Mouse (Mus musculus) hindbrain, embryonic 16.5 days (tissue): ENCODE measurements around the gene Tgfa. TPM values are rescaled to one million over a fixed set of nuclear protein-coding genes. Genes with fewer than 3 reads are reported as not detected.

Source experiments
- ATAC-seq: fragments of 200-750 bp; cut with Nextera tagmentation; 2 replicates; pipeline ENCODE4 v1.8.0; 2017; ENCODE audit warnings: moderate TSS enrichment, moderate library complexity
- H3K27ac ChIP-seq: fragments of 300-500 bp; sonication (generic); 2 replicates; pipeline ENCODE4 v1.5.1; 2014; ENCODE audit warnings: low read depth, mild to moderate bottlenecking, control low read depth, low read length, moderate library complexity
- H3K27me3 ChIP-seq: fragments of 300-500 bp; sonication (generic); replicated peaks from 2 replicates; pipeline ENCODE4 v1.6.1; 2014; ENCODE audit warnings: low read length; ENCODE audit not compliant: control insufficient read depth, insufficient read depth
- H3K36me3 ChIP-seq: fragments of 300-500 bp; sonication (generic); 2 replicates; pipeline ENCODE4 v1.6.1; 2014; ENCODE audit warnings: mild to moderate bottlenecking, low read length, moderate library complexity, mixed read lengths; ENCODE audit not compliant: control insufficient read depth, insufficient read depth
- H3K4me1 ChIP-seq: fragments of 300-500 bp; sonication (generic); 2 replicates; pipeline ENCODE4 v1.6.1; 2014; ENCODE audit warnings: low read depth, low read length; ENCODE audit not compliant: control insufficient read depth, insufficient read depth
- H3K4me2 ChIP-seq: fragments of 300-500 bp; sonication (generic); 2 replicates; pipeline ENCODE4 v1.6.1; 2014; ENCODE audit warnings: mild to moderate bottlenecking, low read length, control low read depth, moderate library complexity
- H3K4me3 ChIP-seq: fragments of 300-500 bp; sonication (generic); 2 replicates; pipeline ENCODE4 v1.5.1; 2014; ENCODE audit warnings: mild to moderate bottlenecking, low read length, control low read depth, moderate library complexity
- H3K9ac ChIP-seq: fragments of 300-500 bp; sonication (generic); 2 replicates; pipeline ENCODE4 v1.6.1; 2014; ENCODE audit warnings: low read depth, mild to moderate bottlenecking, control low read depth, low read length, moderate library complexity
- H3K9me3 ChIP-seq: fragments of 300-500 bp; sonication (generic); 2 replicates; pipeline ENCODE4 v1.6.1; 2014; ENCODE audit warnings: mild to moderate bottlenecking, low read length, moderate library complexity; ENCODE audit not compliant: control insufficient read depth
- WGBS: fragments of 180-500 bp; shearing (Covaris S2); extraction: QIAGEN DNeasy Blood & Tissue Kit; methylation state at CpG from one replicate; pipeline ENCODE4 v1.1.7; 2014; 5-methylcytosine and 5-hydroxymethylcytosine counted together
- polyA plus RNA-seq: library from polyadenylated mRNA; unstranded; fragments of >200 nt; fragmentation: Nextera tagmentation; extraction: Ambion mirVana; gene quantifications from 2 replicates; pipeline ENCODE4 v1.2.1, GENCODE M21; 2015

Tgfa gene
- polyA plus RNA-seq, 1 experiment from 2014 or later: 17.8 TPM

DNA sequence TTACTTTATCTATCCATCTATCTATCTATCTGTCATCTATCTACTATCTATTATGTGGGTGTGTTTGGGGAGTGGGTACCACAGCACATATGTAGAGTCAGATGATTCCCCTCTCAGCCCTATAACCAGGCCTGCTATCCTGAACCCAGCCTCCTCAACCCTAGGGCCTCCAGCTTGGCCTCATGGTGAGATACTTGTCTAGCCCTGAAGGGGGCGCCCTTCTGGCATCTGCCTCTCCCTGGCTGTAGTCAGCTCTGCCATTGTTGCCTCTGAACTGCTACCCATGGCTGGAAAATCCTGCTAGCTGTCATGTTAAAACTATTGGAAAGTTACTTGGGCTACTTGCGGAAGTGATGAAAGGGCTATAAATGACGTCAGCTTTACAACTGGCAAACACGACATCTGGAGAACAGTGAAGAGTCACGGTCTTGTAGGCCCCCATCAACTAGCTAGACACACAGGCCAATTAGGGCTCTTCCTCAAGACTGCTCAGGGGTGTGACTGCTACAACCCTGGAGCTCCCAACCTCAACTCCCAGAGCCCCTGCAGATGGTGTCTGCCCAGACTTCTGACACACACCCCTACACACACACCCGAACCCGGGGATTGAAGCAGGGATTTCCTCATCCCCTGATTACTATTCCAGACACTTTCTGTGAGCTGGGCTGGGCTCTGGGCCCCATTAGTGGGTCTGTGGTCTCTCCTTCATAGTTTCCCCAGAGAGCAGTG lies 65.5 kb downstream of the Tgfa start:
- 74% methylated on average over 7 of the region's 7 CpGs for WGBS
- H3K4me3 ChIP-seq: no peak overlapping the region
- no peaks in the 10 kb centered on the region for H3K9me3 ChIP-seq
- H3K4me2 ChIP-seq: no peak overlapping the region
- no peaks in the 10 kb centered on the region for H3K36me3 ChIP-seq
- H3K4me1 ChIP-seq: 0 out of 2 replicates have a peak, but pooled peaks cover 2% of the 10 kb centered on the region
- no peak for ATAC-seq
- H3K27ac ChIP-seq: no peak overlapping the region
- H3K9ac ChIP-seq: no peak overlapping the region
- no peaks in the 10 kb centered on the region for H3K27me3 ChIP-seq

DNA sequence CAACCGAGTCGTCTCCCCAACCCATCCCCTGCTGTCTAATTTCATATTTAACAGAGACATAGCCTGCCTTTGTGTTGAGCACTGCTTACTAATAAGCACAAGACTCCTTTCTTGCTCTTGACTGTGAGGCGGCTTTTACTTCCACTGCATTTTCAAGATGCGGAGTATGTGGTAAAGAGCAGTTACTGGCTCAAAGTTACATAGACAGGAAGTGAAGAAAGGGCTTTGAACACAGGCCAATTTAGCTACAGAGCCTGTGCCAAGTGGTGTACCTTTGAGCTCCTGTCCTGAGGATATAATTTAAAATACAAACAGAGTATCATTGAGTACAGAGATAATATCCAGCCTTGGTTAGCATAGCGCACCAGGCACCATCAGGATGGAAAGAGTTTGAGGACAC lies 71.8 kb downstream of the Tgfa start:
- Histone ChIP-seq H3K9me3 (no peaks in the 10 kb centered on the region), H3K27me3 (no peaks in the 10 kb centered on the region), H3K36me3 (no peaks in the 10 kb centered on the region), H3K9ac (no peak overlapping the region), H3K27ac (no peak overlapping the region), H3K4me3 (no peak overlapping the region), H3K4me2 (no peak overlapping the region), H3K4me1 (no peaks in the 10 kb centered on the region)
- no peak for ATAC-seq
- 79% methylated on average over 5 of the region's 5 CpGs for WGBS

- H3K9ac ChIP-seq: no peak overlapping the region
- no peak for ATAC-seq
- no peaks in the 10 kb centered on the region for H3K9me3 ChIP-seq
- no peaks in the 10 kb centered on the region for H3K36me3 ChIP-seq
- no peaks in the 10 kb centered on the region for H3K27me3 ChIP-seq
- WGBS: 79% methylated on average over 8 of the region's 8 CpGs
- no peak overlapping the region for H3K4me3 ChIP-seq
- H3K27ac ChIP-seq: no peak overlapping the region
- no peaks in the 10 kb centered on the region for H3K4me1 ChIP-seq
- no peak overlapping the region for H3K4me2 ChIP-seq
Measured at GRCm38 (mm10) chr6:86270373-86271068, 75.5 kb downstream of the Tgfa start.

DNA sequence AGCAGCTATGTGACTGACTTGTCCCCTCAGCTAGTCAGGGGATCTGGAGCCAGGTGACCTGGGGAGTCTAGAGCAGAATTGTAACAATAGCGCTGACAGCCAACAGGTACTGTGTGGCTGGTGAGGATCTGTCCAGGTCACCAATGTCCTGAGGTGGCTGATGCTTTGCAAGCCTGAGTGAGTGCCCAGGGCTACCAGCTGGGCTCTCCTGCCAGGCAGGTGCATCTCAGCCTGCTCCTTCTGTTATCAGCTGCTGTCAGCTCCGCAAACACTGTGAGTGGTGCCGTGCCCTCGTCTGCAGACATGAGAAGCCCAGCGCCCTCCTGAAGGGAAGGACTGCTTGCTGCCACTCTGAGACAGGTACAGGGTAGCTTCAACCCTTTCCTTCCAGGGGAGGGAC lies 76.1 kb downstream of the Tgfa start:
- no peak overlapping the region for H3K4me2 ChIP-seq
- H3K9me3 ChIP-seq: no peaks in the 10 kb centered on the region
- H3K4me3 ChIP-seq: no peak overlapping the region
- no peak for ATAC-seq
- no peaks in the 10 kb centered on the region for H3K4me1 ChIP-seq
- no peaks in the 10 kb centered on the region for H3K36me3 ChIP-seq
- WGBS: 90% methylated on average over 5 of the region's 5 CpGs
- no peak overlapping the region for H3K9ac ChIP-seq
- H3K27ac ChIP-seq: no peak overlapping the region
- H3K27me3 ChIP-seq: no peaks in the 10 kb centered on the region

GRCm38 (mm10) chr6:86275704-86276103 lies 80.7 kb downstream of the Tgfa start:
- Histone ChIP-seq H3K9ac (no peak overlapping the region), H3K36me3 (no peaks in the 10 kb centered on the region), H3K4me3 (no peak overlapping the region), H3K4me1 (no peaks in the 10 kb centered on the region), H3K27ac (no peak overlapping the region), H3K4me2 (no peak overlapping the region), H3K9me3 (no peaks in the 10 kb centered on the region), H3K27me3 (no peaks in the 10 kb centered on the region)
- ATAC-seq: no peak
- 98% methylated on average over 4 of the region's 4 CpGs for WGBS

GRCm38 (mm10) chr6:86276816-86277215 lies 81.8 kb downstream of the Tgfa start:
- Histone ChIP-seq H3K4me2 (no peak overlapping the region), H3K27ac (no peak overlapping the region), H3K9ac (no peak overlapping the region), H3K4me1 (no peaks in the 10 kb centered on the region), H3K4me3 (no peak overlapping the region), H3K27me3 (no peaks in the 10 kb centered on the region), H3K36me3 (no peaks in the 10 kb centered on the region), H3K9me3 (no peaks in the 10 kb centered on the region)
- 89% methylated on average over 2 of the region's 2 CpGs for WGBS
- ATAC-seq: no peak

- no peak overlapping the region for H3K4me3 ChIP-seq
- no peak overlapping the region for H3K4me2 ChIP-seq
- no peak overlapping the region for H3K27ac ChIP-seq
- no peak for ATAC-seq
- H3K9ac ChIP-seq: no peak overlapping the region
- H3K27me3 ChIP-seq: no peaks in the 10 kb centered on the region
- no peaks in the 10 kb centered on the region for H3K4me1 ChIP-seq
- H3K36me3 ChIP-seq: no peaks in the 10 kb centered on the region
- no peaks in the 10 kb centered on the region for H3K9me3 ChIP-seq
- 75% methylated on average over 7 of the region's 7 CpGs for WGBS
Measured at GRCm38 (mm10) chr6:86277620-86278019, 82.6 kb downstream of the Tgfa start.

DNA sequence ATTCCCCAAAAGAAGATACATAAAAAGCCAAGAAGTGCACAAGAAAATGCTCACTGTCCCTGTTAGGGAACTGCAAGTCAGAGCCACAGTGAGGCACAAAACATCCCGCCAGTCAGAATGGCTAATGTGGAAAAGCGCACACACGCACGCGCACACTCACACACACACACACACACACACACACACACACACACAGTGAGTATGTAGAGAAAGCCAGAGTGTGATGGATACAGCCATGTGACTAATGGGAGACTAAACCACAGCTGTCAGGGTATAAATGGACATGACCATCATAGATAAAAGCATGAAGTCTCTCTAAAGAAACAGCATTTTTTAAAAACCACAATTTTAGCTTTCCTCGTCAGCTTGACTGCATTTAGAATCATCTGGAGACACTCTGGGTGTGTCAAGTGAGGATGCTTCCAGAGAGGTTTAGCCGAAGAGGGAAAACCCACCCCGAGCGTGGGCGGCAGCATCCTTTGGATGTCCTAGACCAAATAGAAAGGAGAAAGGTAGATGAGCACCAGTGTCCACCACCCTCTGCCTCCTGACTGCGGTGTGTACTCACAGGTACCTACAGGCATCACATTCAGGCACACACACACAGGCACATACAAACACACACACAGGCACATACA lies 86.7 kb downstream of the Tgfa start:
- H3K27me3 ChIP-seq: no peaks in the 10 kb centered on the region
- H3K9me3 ChIP-seq: no peaks in the 10 kb centered on the region
- no peaks in the 10 kb centered on the region for H3K4me1 ChIP-seq
- H3K4me3 ChIP-seq: no peak overlapping the region
- H3K9ac ChIP-seq: no peak overlapping the region
- H3K4me2 ChIP-seq: no peak overlapping the region
- no peaks in the 10 kb centered on the region for H3K36me3 ChIP-seq
- ATAC-seq: no peak
- WGBS: 92% methylated on average over 11 of the region's 11 CpGs
- H3K27ac ChIP-seq: no peak overlapping the region

DNA sequence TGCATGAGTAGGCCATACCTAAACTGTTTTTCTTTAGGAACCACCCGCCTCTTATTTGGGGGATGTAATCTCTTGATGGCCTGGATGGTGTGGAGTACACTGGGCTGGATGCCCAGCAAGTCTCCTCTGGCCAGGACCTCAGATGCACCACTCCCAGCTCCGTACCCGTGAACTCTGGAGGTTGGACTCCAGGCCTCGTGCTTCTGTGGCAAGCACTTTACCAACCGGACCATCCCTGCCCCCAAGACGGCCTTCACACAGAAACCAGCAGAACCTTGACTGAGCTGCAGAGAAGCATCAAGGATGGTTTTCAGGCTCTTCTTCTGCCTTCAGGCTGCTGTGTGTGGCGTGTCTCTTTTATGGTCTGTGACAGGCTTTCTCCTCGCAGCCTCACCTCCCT lies 98.3 kb downstream of the Tgfa start:
- H3K27ac ChIP-seq: no peak overlapping the region
- no peaks in the 10 kb centered on the region for H3K9me3 ChIP-seq
- H3K4me1 ChIP-seq: no peaks in the 10 kb centered on the region
- no peak overlapping the region for H3K9ac ChIP-seq
- no peaks in the 10 kb centered on the region for H3K36me3 ChIP-seq
- no peak for ATAC-seq
- no peak overlapping the region for H3K4me2 ChIP-seq
- 53% methylated on average over 8 of the region's 8 CpGs for WGBS
- H3K4me3 ChIP-seq: no peak overlapping the region
- no peaks in the 10 kb centered on the region for H3K27me3 ChIP-seq
